Mouse (Mus musculus) lung, embryonic 16.5 days (tissue): ENCODE results near the gene Snx3. TPM values are rescaled to one million over a fixed set of nuclear protein-coding genes. Genes with fewer than 3 reads are reported as not detected.

Experiments
- ATAC-seq: fragments of 200-750 bp; cut with Nextera tagmentation; 2 replicates; pipeline ENCODE4 v1.8.0; 2017; ENCODE audit warnings: low read depth, mild to moderate bottlenecking, moderate library complexity
- H3K27ac ChIP-seq: fragments of 300-500 bp; sonication (generic); 2 replicates; pipeline ENCODE4 v1.5.1; 2014; ENCODE audit warnings: mild to moderate bottlenecking, control low read depth, low read length
- H3K27me3 ChIP-seq: fragments of 300-500 bp; sonication (generic); 2 replicates; pipeline ENCODE4 v1.6.1; 2014; ENCODE audit warnings: low read depth, low read length, mixed read lengths; ENCODE audit not compliant: control insufficient read depth, insufficient read depth
- H3K36me3 ChIP-seq: fragments of 300-500 bp; sonication (generic); 2 replicates; pipeline ENCODE4 v1.6.1; 2014; ENCODE audit warnings: low read length; ENCODE audit not compliant: control insufficient read depth, insufficient read depth
- H3K4me1 ChIP-seq: fragments of 300-500 bp; sonication (generic); replicated peaks from 2 replicates; pipeline ENCODE4 v1.6.1; 2014; ENCODE audit warnings: low read length, mixed read lengths; ENCODE audit not compliant: control insufficient read depth, insufficient read depth
- H3K4me2 ChIP-seq: fragments of 300-500 bp; sonication (generic); 2 replicates; pipeline ENCODE4 v1.6.1; 2014; ENCODE audit warnings: low read depth, low read length, control low read depth
- H3K4me3 ChIP-seq: fragments of 300-500 bp; sonication (generic); 2 replicates; pipeline ENCODE4 v1.5.1; 2014; ENCODE audit warnings: mild to moderate bottlenecking, low read length, control low read depth
- H3K9ac ChIP-seq: fragments of 300-500 bp; sonication (generic); 2 replicates; pipeline ENCODE4 v1.6.1; 2014; ENCODE audit warnings: low read length, control low read depth
- H3K9me3 ChIP-seq: fragments of 300-500 bp; sonication (generic); 2 replicates; pipeline ENCODE4 v1.6.1; 2016; ENCODE audit warnings: low read length; ENCODE audit not compliant: control insufficient read depth
- WGBS: fragments of 180-500 bp; shearing (Covaris S2); extraction: QIAGEN DNeasy Blood & Tissue Kit; methylation state at CpG from one replicate; pipeline ENCODE4 v1.1.7; 2014; 5-methylcytosine and 5-hydroxymethylcytosine counted together
- polyA plus RNA-seq: library from polyadenylated mRNA; unstranded; fragments of >200 nt; fragmentation: Nextera tagmentation; extraction: Ambion mirVana; gene quantifications from 2 replicates; pipeline ENCODE4 v1.2.1, GENCODE M21; 2015

The Snx3 gene
- polyA plus RNA-seq, 1 experiment from 2014 or later: 405 TPM

GRCm38 (mm10) chr10:42521315-42521981, 19.6 kb downstream of the Snx3 start:
- Histone ChIP-seq H3K27me3 (no peaks in the 10 kb centered on the region), H3K4me1 (peaks cover 2% of the 10 kb centered on the region; the same call in 1 of the 2 replicates), H3K36me3 (peaks cover 6% of the 10 kb centered on the region; the same call in 1 of the 2 replicates), H3K27ac (peak overlapping the region; percentile 3; the same call in 1 of the 2 replicates), H3K9ac (no peak overlapping the region), H3K4me3 (no peak overlapping the region), H3K4me2 (no peak overlapping the region), H3K9me3 (no peaks in the 10 kb centered on the region)
- ATAC-seq: peak; percentile 65
- 58% methylated on average over 5 of the region's 5 CpGs for WGBS

GRCm38 (mm10) chr10:42522912-42523311, 21.1 kb downstream of the Snx3 start:
- H3K4me3 ChIP-seq: no peak overlapping the region
- no peak for ATAC-seq
- whole genome bisulfite sequencing: 46% methylated on average over 2 of the region's 2 CpGs
- no peak overlapping the region for H3K9ac ChIP-seq
- H3K27me3 ChIP-seq: no peaks in the 10 kb centered on the region
- no peak overlapping the region for H3K4me2 ChIP-seq
- no peak overlapping the region for H3K27ac ChIP-seq
- peaks cover 12% of the 10 kb centered on the region; the same call in 1 of the 2 replicates for H3K36me3 ChIP-seq
- peaks cover 2% of the 10 kb centered on the region; the same call in 1 of the 2 replicates for H3K4me1 ChIP-seq
- no peaks in the 10 kb centered on the region for H3K9me3 ChIP-seq

GRCm38 (mm10) chr10:42523556-42524162, 21.8 kb downstream of the Snx3 start:
- H3K36me3 ChIP-seq: peaks cover 18% of the 10 kb centered on the region
- no peak overlapping the region for H3K9ac ChIP-seq
- H3K27ac ChIP-seq: no peak overlapping the region
- peaks cover 2% of the 10 kb centered on the region; the same call in 1 of the 2 replicates for H3K4me1 ChIP-seq
- H3K4me2 ChIP-seq: no peak overlapping the region
- H3K27me3 ChIP-seq: no peaks in the 10 kb centered on the region
- H3K9me3 ChIP-seq: no peaks in the 10 kb centered on the region
- H3K4me3 ChIP-seq: no peak overlapping the region
- no peak for ATAC-seq
- 58% methylated on average over 11 of the region's 11 CpGs for WGBS

GRCm38 (mm10) chr10:42525682-42526081, 23.9 kb downstream of the Snx3 start:
- Histone ChIP-seq H3K9ac (no peak overlapping the region), H3K27me3 (no peaks in the 10 kb centered on the region), H3K4me2 (no peak overlapping the region), H3K27ac (no peak overlapping the region), H3K4me3 (no peak overlapping the region), H3K9me3 (no peaks in the 10 kb centered on the region), H3K36me3 (peaks cover 18% of the 10 kb centered on the region), H3K4me1 (peaks cover 2% of the 10 kb centered on the region; the same call in 1 of the 2 replicates)
- ATAC-seq: no peak
- WGBS: 94% methylated on average over 3 of the region's 3 CpGs

- WGBS: 84% methylated on average over 11 of the region's 11 CpGs
- ATAC-seq: no peak
- no peak overlapping the region for H3K9ac ChIP-seq
- no peak overlapping the region for H3K4me3 ChIP-seq
- H3K27ac ChIP-seq: no peak overlapping the region
- H3K27me3 ChIP-seq: no peaks in the 10 kb centered on the region
- peaks cover 13% of the 10 kb centered on the region for H3K36me3 ChIP-seq
- H3K4me1 ChIP-seq: no peaks in the 10 kb centered on the region
- H3K9me3 ChIP-seq: no peaks in the 10 kb centered on the region
- H3K4me2 ChIP-seq: no peak overlapping the region
Measured at GRCm38 (mm10) chr10:42533836-42534453, 32.1 kb downstream of the Snx3 start.

GRCm38 (mm10) chr10:42537571-42538316, 35.9 kb downstream of the Snx3 start:
- WGBS: 76% methylated on average over 9 of the region's 9 CpGs

GRCm38 (mm10) chr10:42545707-42546503, 44.1 kb downstream of the Snx3 start:
- 69% methylated on average over 6 of the region's 6 CpGs for WGBS
- no peaks in the 10 kb centered on the region for H3K27me3 ChIP-seq
- no peak overlapping the region for H3K27ac ChIP-seq
- H3K36me3 ChIP-seq: no peaks in the 10 kb centered on the region
- no peak for ATAC-seq
- no peak overlapping the region for H3K4me3 ChIP-seq
- H3K9me3 ChIP-seq: no peaks in the 10 kb centered on the region
- H3K9ac ChIP-seq: no peak overlapping the region
- no peaks in the 10 kb centered on the region for H3K4me1 ChIP-seq
- no peak overlapping the region for H3K4me2 ChIP-seq

More at GRCm38 (mm10) chr10:42537571-42538316, 35.9 kb downstream of the Snx3 start:
- Histone ChIP-seq H3K27me3 (no peaks in the 10 kb centered on the region), H3K4me2 (no peak overlapping the region), H3K9ac (no peak overlapping the region), H3K36me3 (peaks cover 13% of the 10 kb centered on the region), H3K4me3 (no peak overlapping the region), H3K27ac (no peak overlapping the region), H3K4me1 (no peaks in the 10 kb centered on the region), H3K9me3 (no peaks in the 10 kb centered on the region)
- ATAC-seq: no peak

- no peaks in the 10 kb centered on the region for H3K36me3 ChIP-seq
- 85% methylated on average over 3 of the region's 3 CpGs for WGBS
- no peak overlapping the region for H3K4me3 ChIP-seq
- ATAC-seq: no peak
- H3K4me2 ChIP-seq: no peak overlapping the region
- H3K27me3 ChIP-seq: no peaks in the 10 kb centered on the region
- H3K27ac ChIP-seq: no peak overlapping the region
- H3K9me3 ChIP-seq: no peaks in the 10 kb centered on the region
- H3K9ac ChIP-seq: no peak overlapping the region
- H3K4me1 ChIP-seq: no peaks in the 10 kb centered on the region
Measured at GRCm38 (mm10) chr10:42546507-42546906, 44.7 kb downstream of the Snx3 start.
